Mouse (Mus musculus) midbrain, embryonic 11.5 days (tissue): ENCODE results near the gene Gm3594. TPM values are rescaled to one million over a fixed set of nuclear protein-coding genes. Genes with fewer than 3 reads are reported as not detected.
A peak's percentile ranks its signal among the peaks of the same experiment; 100 is the strongest.
"Not testable (repeated sequence)": the region's sequence is repeated elsewhere in the genome, so short reads cannot be mapped to it uniquely, and the experiment has no call there.

ENCODE experiments used
- ATAC-seq: fragments of 200-750 bp; cut with Nextera tagmentation; 2 replicates; pipeline ENCODE4 v1.8.0; 2017; ENCODE audit warnings: moderate TSS enrichment, moderate library complexity; ENCODE audit not compliant: low FRiP score
- DNase-seq: peaks from one replicate; pipeline ENCODE4 v3.0.0; 2015; ENCODE audit warnings: low spot score; ENCODE audit errors: missing footprints
- H3K27ac ChIP-seq: fragments of 300-500 bp; sonication (generic); 2 replicates; pipeline ENCODE4 v1.5.1; 2014; ENCODE audit warnings: low read depth, low read length
- H3K27me3 ChIP-seq: fragments of 300-500 bp; sonication (generic); 2 replicates; pipeline ENCODE4 v1.6.1; 2014; ENCODE audit warnings: mild to moderate bottlenecking, low read length, moderate library complexity, mixed read lengths; ENCODE audit not compliant: control insufficient read depth, insufficient read depth
- H3K36me3 ChIP-seq: fragments of 300-500 bp; sonication (generic); 2 replicates; pipeline ENCODE4 v1.6.1; 2014; ENCODE audit warnings: mild to moderate bottlenecking, low read length, moderate library complexity, mixed read lengths; ENCODE audit not compliant: control insufficient read depth, insufficient read depth
- H3K4me1 ChIP-seq: fragments of 300-500 bp; sonication (generic); 2 replicates; pipeline ENCODE4 v1.6.1; 2014; ENCODE audit warnings: low read length; ENCODE audit not compliant: control insufficient read depth, insufficient read depth
- H3K4me2 ChIP-seq: fragments of 300-500 bp; sonication (generic); 2 replicates; pipeline ENCODE4 v1.6.1; 2014; ENCODE audit warnings: mild to moderate bottlenecking, moderate library complexity
- H3K4me3 ChIP-seq: fragments of 300-500 bp; sonication (generic); 2 replicates; pipeline ENCODE4 v1.5.1; 2014; ENCODE audit warnings: low read depth, low read length
- H3K9ac ChIP-seq: fragments of 300-500 bp; sonication (generic); 2 replicates; pipeline ENCODE4 v1.6.1; 2014; ENCODE audit warnings: low read length
- H3K9me3 ChIP-seq: fragments of 300-500 bp; sonication (generic); 2 replicates; pipeline ENCODE4 v1.6.1; 2016; ENCODE audit warnings: low read length; ENCODE audit not compliant: control insufficient read depth
- WGBS: fragments of 180-500 bp; shearing (Covaris S2); extraction: QIAGEN DNeasy Blood & Tissue Kit; methylation state at CpG from one replicate; pipeline ENCODE4 v1.1.7; 2014; 5-methylcytosine and 5-hydroxymethylcytosine counted together
- polyA plus RNA-seq: library from polyadenylated mRNA; unstranded; fragments of >200 nt; fragmentation: Nextera tagmentation; extraction: Ambion mirVana; gene quantifications from 2 replicates; pipeline ENCODE4 v1.2.1, GENCODE M21; 2014

Gene Gm3594
- polyA plus RNA-seq: not detected in 2 replicates

- not testable (repeated sequence) for DNase-seq, H3K4me2 ChIP-seq, H3K4me3 ChIP-seq, H3K27me3 ChIP-seq, H3K4me1 ChIP-seq, ATAC-seq, H3K27ac ChIP-seq, H3K9ac ChIP-seq, H3K36me3 ChIP-seq, H3K9me3 ChIP-seq
- WGBS: no CpG with 5 or more reads among the region's 4 CpGs
Measured at GRCm38 (mm10) chr14:6444511-6444910, at the start of gene Gm3594. Gene Gm3594 (minus strand): TSS chr14:6444611.

- H3K27me3 ChIP-seq, H3K27ac ChIP-seq, H3K9ac ChIP-seq, H3K4me2 ChIP-seq, H3K4me1 ChIP-seq, H3K4me3 ChIP-seq, DNase-seq, H3K9me3 ChIP-seq, ATAC-seq, H3K36me3 ChIP-seq: not testable (repeated sequence)
- 33% methylated on average over 1 of the region's 1 CpGs for WGBS
Measured at GRCm38 (mm10) chr14:6486331-6486730, 41.9 kb upstream of the Gm3594 start.

- H3K4me3 ChIP-seq, H3K4me2 ChIP-seq, ATAC-seq, H3K36me3 ChIP-seq, H3K4me1 ChIP-seq, DNase-seq, H3K27ac ChIP-seq, H3K27me3 ChIP-seq, H3K9ac ChIP-seq, H3K9me3 ChIP-seq: not testable (repeated sequence)
- WGBS: no CpG with 5 or more reads among the region's 1 CpGs
Measured at GRCm38 (mm10) chr14:6485541-6485940, 41.1 kb upstream of the Gm3594 start.

- H3K36me3 ChIP-seq, H3K27ac ChIP-seq, H3K4me3 ChIP-seq, H3K4me2 ChIP-seq, H3K4me1 ChIP-seq, H3K9ac ChIP-seq, ATAC-seq, H3K9me3 ChIP-seq, DNase-seq, H3K27me3 ChIP-seq: not testable (repeated sequence)
- WGBS: 78% methylated on average over 7 of the region's 8 CpGs
Measured at GRCm38 (mm10) chr14:6482126-6482525, 37.7 kb upstream of the Gm3594 start.

- H3K36me3 ChIP-seq, ATAC-seq: not testable (repeated sequence)
- WGBS: 75% methylated on average over 1 of the region's 1 CpGs
Measured at GRCm38 (mm10) chr14:6471856-6472255, 27.4 kb upstream of the Gm3594 start.

GRCm38 (mm10) chr14:6440774-6441173 is 3.6 kb downstream of the Gm3594 start:
- not testable (repeated sequence) for H3K9ac ChIP-seq, H3K4me3 ChIP-seq, H3K36me3 ChIP-seq, H3K9me3 ChIP-seq, ATAC-seq, H3K27me3 ChIP-seq, H3K4me1 ChIP-seq, H3K4me2 ChIP-seq, H3K27ac ChIP-seq, DNase-seq
- 88% methylated on average over 1 of the region's 4 CpGs for WGBS

More at GRCm38 (mm10) chr14:6471856-6472255, 27.4 kb upstream of the Gm3594 start:
- not testable (repeated sequence) for DNase-seq, H3K4me1 ChIP-seq, H3K27me3 ChIP-seq, H3K9ac ChIP-seq, H3K9me3 ChIP-seq, H3K4me3 ChIP-seq, H3K4me2 ChIP-seq, H3K27ac ChIP-seq

GRCm38 (mm10) chr14:6440206-6440605 is 4.2 kb downstream of the Gm3594 start:
- not testable (repeated sequence) for H3K27me3 ChIP-seq, H3K4me3 ChIP-seq, H3K9me3 ChIP-seq, DNase-seq, H3K9ac ChIP-seq, H3K4me2 ChIP-seq, ATAC-seq, H3K27ac ChIP-seq, H3K4me1 ChIP-seq, H3K36me3 ChIP-seq
- WGBS: 56% methylated on average over 1 of the region's 5 CpGs

- ATAC-seq: not testable (repeated sequence)
- WGBS: 4% methylated on average over 7 of the region's 42 CpGs
Measured at GRCm38 (mm10) chr14:6426766-6427165, 17.6 kb downstream of the Gm3594 start.

GRCm38 (mm10) chr14:6426353-6426752 is 18.1 kb downstream of the Gm3594 start:
- not testable (repeated sequence) for H3K27ac ChIP-seq, H3K9ac ChIP-seq, H3K9me3 ChIP-seq, H3K36me3 ChIP-seq, ATAC-seq, H3K4me3 ChIP-seq, H3K4me1 ChIP-seq, H3K27me3 ChIP-seq
- peak; percentile 53 for DNase-seq
- peak overlapping the region; percentile 30; the same call in 1 of the 2 replicates for H3K4me2 ChIP-seq
- 15% methylated on average over 17 of the region's 22 CpGs for WGBS

More at GRCm38 (mm10) chr14:6426766-6427165, 17.6 kb downstream of the Gm3594 start:
- not testable (repeated sequence) for H3K27me3 ChIP-seq, H3K9ac ChIP-seq, DNase-seq, H3K9me3 ChIP-seq, H3K4me2 ChIP-seq, H3K4me1 ChIP-seq, H3K4me3 ChIP-seq, H3K27ac ChIP-seq, H3K36me3 ChIP-seq
